Mouse (Mus musculus) heart, embryonic 15.5 days (tissue): ENCODE results near the gene Akap6. TPM values are rescaled to one million over a fixed set of nuclear protein-coding genes. Genes with fewer than 3 reads are reported as not detected.
A peak's percentile ranks its signal among the peaks of the same experiment; 100 is the strongest.

Source experiments
- ATAC-seq: fragments of 200-750 bp; cut with Nextera tagmentation; replicated peaks from 2 replicates; pipeline ENCODE4 v1.8.0; 2017; ENCODE audit warnings: low read depth, moderate TSS enrichment; ENCODE audit not compliant: insufficient number of reproducible peaks, insufficient read depth, low FRiP score
- H3K27ac ChIP-seq: fragments of 300-500 bp; sonication (generic); 2 replicates; pipeline ENCODE4 v1.5.1; 2015; ENCODE audit warnings: mild to moderate bottlenecking, inconsistent platforms
- H3K27me3 ChIP-seq: fragments of 300-500 bp; sonication (generic); 2 replicates; pipeline ENCODE4 v1.6.1; 2015; ENCODE audit warnings: inconsistent platforms
- H3K36me3 ChIP-seq: fragments of 300-500 bp; sonication (generic); 2 replicates; pipeline ENCODE4 v1.6.1; 2015; ENCODE audit warnings: mild to moderate bottlenecking, inconsistent platforms
- H3K4me1 ChIP-seq: fragments of 300-500 bp; sonication (generic); replicated peaks from 2 replicates; pipeline ENCODE4 v1.6.1; 2015; ENCODE audit warnings: inconsistent platforms
- H3K4me2 ChIP-seq: fragments of 300-500 bp; sonication (generic); 2 replicates; pipeline ENCODE4 v1.6.1; 2015; ENCODE audit warnings: inconsistent platforms, mild to moderate bottlenecking, moderate library complexity
- H3K4me3 ChIP-seq: fragments of 300-500 bp; sonication (generic); 2 replicates; pipeline ENCODE4 v1.5.1; 2015; ENCODE audit warnings: mild to moderate bottlenecking, inconsistent platforms
- H3K9ac ChIP-seq: fragments of 300-500 bp; sonication (generic); 2 replicates; pipeline ENCODE4 v1.6.1; 2015; ENCODE audit warnings: mild to moderate bottlenecking, inconsistent platforms
- H3K9me3 ChIP-seq: fragments of 300-500 bp; sonication (generic); replicated peaks from 2 replicates; pipeline ENCODE4 v1.6.1; 2016; ENCODE audit warnings: inconsistent platforms
- WGBS: fragments of 180-500 bp; shearing (Covaris S2); methylation state at CpG from one replicate; pipeline ENCODE4 v1.1.7; 2015; ENCODE audit warnings: mixed read lengths; 5-methylcytosine and 5-hydroxymethylcytosine counted together
- polyA plus RNA-seq: library from polyadenylated mRNA; unstranded; fragments of >200 nt; fragmentation: Nextera tagmentation; extraction: Ambion mirVana; gene quantifications from 2 replicates; pipeline ENCODE4 v1.2.1, GENCODE M21; 2015

Akap6 gene
- polyA plus RNA-seq, 1 experiment from 2014 or later, result 10.4 TPM

- H3K4me2 ChIP-seq, result peak overlapping the region; percentile 33; the same call in 1 of the 2 replicates
- peak overlapping the region; percentile 45 for H3K27ac ChIP-seq
- H3K9me3 ChIP-seq, result no peaks in the 10 kb centered on the region
- peaks cover 13% of the 10 kb centered on the region; the same call in 1 of the 2 replicates for H3K4me1 ChIP-seq
- WGBS, result 22% methylated on average over 7 of the region's 7 CpGs
- no peaks in the 10 kb centered on the region for H3K36me3 ChIP-seq
- no peak overlapping the region for H3K9ac ChIP-seq
- H3K4me3 ChIP-seq, result no peak overlapping the region
- no peak for ATAC-seq
- H3K27me3 ChIP-seq, result no peaks in the 10 kb centered on the region
These were observed 362.4 kb downstream of the Akap6 start for GRCm38 (mm10) chr12:53061466-53062124.

GRCm38 (mm10) chr12:53063003-53063402 is 363.8 kb downstream of the Akap6 start:
- peaks cover 13% of the 10 kb centered on the region; the same call in 1 of the 2 replicates for H3K4me1 ChIP-seq
- no peaks in the 10 kb centered on the region for H3K27me3 ChIP-seq
- no peaks in the 10 kb centered on the region for H3K36me3 ChIP-seq
- no peak overlapping the region for H3K4me3 ChIP-seq
- H3K27ac ChIP-seq, result no peak overlapping the region
- whole genome bisulfite sequencing, result 64% methylated on average over 9 of the region's 9 CpGs
- no peak overlapping the region for H3K9ac ChIP-seq
- no peak overlapping the region for H3K4me2 ChIP-seq
- H3K9me3 ChIP-seq, result no peaks in the 10 kb centered on the region
- no peak for ATAC-seq

DNA sequence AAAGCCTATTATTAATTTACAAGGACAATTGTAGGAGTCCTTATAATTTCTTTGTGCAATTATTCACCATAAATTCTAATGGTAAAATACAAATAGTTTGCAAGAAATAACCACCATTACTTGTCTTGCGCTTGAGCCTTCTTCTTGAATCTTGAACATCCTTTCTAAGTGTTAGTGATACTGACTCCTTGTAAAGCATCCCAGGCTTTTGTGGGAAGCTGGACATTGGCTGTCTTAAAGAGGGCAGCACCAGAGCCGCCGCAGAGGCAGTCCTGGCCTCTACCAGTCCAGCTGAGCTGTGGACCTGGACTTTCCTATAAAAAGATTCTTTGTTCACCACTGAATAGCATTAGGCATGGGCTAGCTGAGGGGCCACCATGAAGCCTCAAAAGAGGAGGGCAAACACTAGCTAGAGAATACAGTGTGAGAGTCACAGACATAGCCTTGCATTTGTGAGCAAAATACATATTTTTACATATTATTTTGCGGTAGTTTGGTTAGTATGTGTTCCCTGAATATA is 365.1 kb downstream of the Akap6 start:
- ATAC-seq, result no peak
- H3K27ac ChIP-seq, result no peak overlapping the region
- WGBS, result 85% methylated on average over 4 of the region's 4 CpGs
- no peak overlapping the region for H3K4me2 ChIP-seq
- peaks cover 13% of the 10 kb centered on the region; the same call in 1 of the 2 replicates for H3K4me1 ChIP-seq
- H3K9ac ChIP-seq, result no peak overlapping the region
- H3K27me3 ChIP-seq, result no peaks in the 10 kb centered on the region
- no peaks in the 10 kb centered on the region for H3K36me3 ChIP-seq
- no peak overlapping the region for H3K4me3 ChIP-seq
- H3K9me3 ChIP-seq, result no peaks in the 10 kb centered on the region

- H3K4me1 ChIP-seq, result peaks cover 13% of the 10 kb centered on the region; the same call in 1 of the 2 replicates
- H3K36me3 ChIP-seq, result no peaks in the 10 kb centered on the region
- H3K4me2 ChIP-seq, result no peak overlapping the region
- H3K9ac ChIP-seq, result no peak overlapping the region
- H3K4me3 ChIP-seq, result no peak overlapping the region
- no peaks in the 10 kb centered on the region for H3K9me3 ChIP-seq
- ATAC-seq, result no peak
- WGBS, result 78% methylated on average over 11 of the region's 11 CpGs
- no peaks in the 10 kb centered on the region for H3K27me3 ChIP-seq
- no peak overlapping the region for H3K27ac ChIP-seq
These were observed 366.0 kb downstream of the Akap6 start for GRCm38 (mm10) chr12:53065031-53065785.

DNA sequence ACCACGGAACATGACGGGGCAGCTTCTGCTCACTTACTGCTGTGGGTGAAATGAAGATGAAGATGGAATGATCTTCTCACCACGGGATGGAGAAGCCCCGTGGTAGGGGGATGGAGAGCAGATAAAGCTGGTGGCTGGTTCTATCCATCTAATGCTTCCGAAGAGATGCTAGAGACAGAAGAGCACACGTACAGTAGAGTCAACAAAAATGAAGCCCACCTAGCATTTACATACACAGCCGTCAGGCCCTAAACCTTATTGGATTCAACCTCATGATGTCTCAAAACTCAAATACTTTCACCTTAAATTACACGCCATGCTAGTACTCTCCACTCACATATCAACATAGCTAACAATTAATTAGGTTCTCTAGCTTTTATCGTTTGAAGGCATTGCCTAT is 367.1 kb downstream of the Akap6 start:
- Histone ChIP-seq H3K9ac (no peak overlapping the region), H3K4me3 (no peak overlapping the region), H3K4me1 (0 out of 2 replicates have a peak, but pooled peaks cover 8% of the 10 kb centered on the region), H3K27me3 (no peaks in the 10 kb centered on the region), H3K27ac (no peak overlapping the region), H3K36me3 (no peaks in the 10 kb centered on the region), H3K9me3 (no peaks in the 10 kb centered on the region), H3K4me2 (no peak overlapping the region)
- WGBS, result 82% methylated on average over 9 of the region's 9 CpGs
- no peak for ATAC-seq

GRCm38 (mm10) chr12:53070907-53071306 is 371.7 kb downstream of the Akap6 start:
- no peak for ATAC-seq
- WGBS, result 87% methylated on average over 5 of the region's 5 CpGs
- H3K9me3 ChIP-seq, result no peaks in the 10 kb centered on the region

GRCm38 (mm10) chr12:53076595-53077400 is 377.6 kb downstream of the Akap6 start:
- WGBS, result 90% methylated on average over 3 of the region's 3 CpGs
- no peak for ATAC-seq

More at GRCm38 (mm10) chr12:53070907-53071306, 371.7 kb downstream of the Akap6 start:
- Histone ChIP-seq H3K27me3 (no peaks in the 10 kb centered on the region), H3K4me2 (no peak overlapping the region), H3K4me3 (no peak overlapping the region), H3K9ac (no peak overlapping the region), H3K4me1 (no peaks in the 10 kb centered on the region), H3K36me3 (no peaks in the 10 kb centered on the region), H3K27ac (no peak overlapping the region)

DNA sequence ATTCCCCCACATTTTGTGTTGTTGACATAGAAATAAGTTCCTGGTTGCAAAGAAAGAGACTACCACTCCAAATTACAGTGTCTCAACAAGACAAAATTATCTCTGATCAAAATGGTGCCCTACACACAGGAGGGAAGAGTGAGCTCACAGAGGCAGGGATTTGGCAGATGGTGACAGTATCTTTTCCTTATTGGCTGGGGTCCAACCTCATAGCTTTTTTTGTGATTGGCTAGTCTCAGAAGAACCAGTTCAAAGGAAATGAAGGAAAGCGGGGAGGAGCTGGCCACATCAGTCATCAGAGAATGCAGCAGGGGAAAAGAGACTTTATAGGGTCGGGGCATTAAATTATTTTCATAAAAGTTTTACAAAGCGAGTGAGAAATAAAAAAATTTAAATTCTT is 386.6 kb downstream of the Akap6 start:
- Histone ChIP-seq H3K9ac (no peak overlapping the region), H3K27ac (no peak overlapping the region), H3K4me1 (no peaks in the 10 kb centered on the region), H3K36me3 (no peaks in the 10 kb centered on the region), H3K4me2 (no peak overlapping the region), H3K4me3 (no peak overlapping the region), H3K27me3 (no peaks in the 10 kb centered on the region), H3K9me3 (no peaks in the 10 kb centered on the region)
- 64% methylated on average over 3 of the region's 3 CpGs for WGBS
- ATAC-seq, result no peak

More at GRCm38 (mm10) chr12:53076595-53077400, 377.6 kb downstream of the Akap6 start:
- H3K27me3 ChIP-seq, result no peaks in the 10 kb centered on the region
- no peak overlapping the region for H3K4me3 ChIP-seq
- no peak overlapping the region for H3K27ac ChIP-seq
- H3K9ac ChIP-seq, result no peak overlapping the region
- H3K4me1 ChIP-seq, result no peaks in the 10 kb centered on the region
- no peaks in the 10 kb centered on the region for H3K9me3 ChIP-seq
- H3K4me2 ChIP-seq, result no peak overlapping the region
- H3K36me3 ChIP-seq, result 0 out of 2 replicates have a peak, but pooled peaks cover 3% of the 10 kb centered on the region

GRCm38 (mm10) chr12:53112276-53112675 is 413.1 kb downstream of the Akap6 start:
- no peak for ATAC-seq
- H3K36me3 ChIP-seq, result no peaks in the 10 kb centered on the region
- H3K4me3 ChIP-seq, result no peak overlapping the region
- H3K27me3 ChIP-seq, result no peaks in the 10 kb centered on the region
- WGBS, result 85% methylated on average over 10 of the region's 10 CpGs
- H3K4me2 ChIP-seq, result no peak overlapping the region
- H3K4me1 ChIP-seq, result no peaks in the 10 kb centered on the region
- H3K27ac ChIP-seq, result no peak overlapping the region
- H3K9ac ChIP-seq, result no peak overlapping the region
- H3K9me3 ChIP-seq, result no peaks in the 10 kb centered on the region

DNA sequence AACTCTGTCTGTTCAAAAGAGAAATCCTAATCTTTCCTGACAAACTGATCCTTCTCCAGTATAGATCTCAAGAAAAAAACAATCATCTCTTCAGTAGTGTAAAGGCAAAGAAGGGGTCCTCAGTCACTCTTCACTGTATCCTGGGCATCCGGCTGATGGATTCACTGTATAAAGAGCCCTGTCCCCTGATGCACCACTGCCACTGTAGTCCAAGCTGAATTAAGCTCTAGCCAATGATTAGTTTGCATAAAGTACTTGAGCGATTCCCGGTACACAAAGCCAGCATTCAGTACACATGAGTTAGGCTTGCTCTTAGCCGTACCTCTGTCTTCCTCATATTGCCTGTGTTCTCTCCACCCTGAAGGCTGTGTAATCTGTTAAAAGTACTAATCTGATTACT is 420.2 kb downstream of the Akap6 start:
- Histone ChIP-seq H3K27me3 (no peaks in the 10 kb centered on the region), H3K36me3 (0 out of 2 replicates have a peak, but pooled peaks cover 5% of the 10 kb centered on the region), H3K4me1 (no peaks in the 10 kb centered on the region), H3K27ac (no peak overlapping the region), H3K4me2 (no peak overlapping the region), H3K9ac (no peak overlapping the region), H3K4me3 (no peak overlapping the region), H3K9me3 (no peaks in the 10 kb centered on the region)
- WGBS, result 60% methylated on average over 4 of the region's 4 CpGs
- no peak for ATAC-seq

- no peak overlapping the region for H3K4me3 ChIP-seq
- H3K9me3 ChIP-seq, result no peaks in the 10 kb centered on the region
- 62% methylated on average over 7 of the region's 7 CpGs for WGBS
- ATAC-seq, result no peak
- peak overlapping the region; percentile 50 for H3K27ac ChIP-seq
- 0 out of 2 replicates have a peak, but pooled peaks cover 5% of the 10 kb centered on the region for H3K4me1 ChIP-seq
- H3K36me3 ChIP-seq, result 0 out of 2 replicates have a peak, but pooled peaks cover 5% of the 10 kb centered on the region
- H3K4me2 ChIP-seq, result no peak overlapping the region
- no peak overlapping the region for H3K9ac ChIP-seq
- no peaks in the 10 kb centered on the region for H3K27me3 ChIP-seq
These were observed 424.9 kb downstream of the Akap6 start for GRCm38 (mm10) chr12:53124131-53124530.
